Mouse (Mus musculus) heart, embryonic 14.5 days (tissue): ENCODE measurements around the gene Tbc1d2. TPM values are rescaled to one million over a fixed set of nuclear protein-coding genes. Genes with fewer than 3 reads are reported as not detected.

Experiments
- ATAC-seq: fragments of 200-750 bp; cut with Nextera tagmentation; 2 replicates; pipeline ENCODE4 v1.8.0; 2017; ENCODE audit warnings: low read depth, moderate TSS enrichment; ENCODE audit not compliant: insufficient number of reproducible peaks, insufficient read depth, low FRiP score
- H3K27ac ChIP-seq, 2 experiments: fragments of 200-500 bp in 1 of 2; fragments of 300-500 bp in 1 of 2; sonication (generic) in 1 of 2; replicated peaks in 1 of 2; 2 replicates each; pipeline ENCODE4 v1.5.1; 2012 to 2014; ENCODE audit warnings: low read depth in 2 of 2, low read length in 2 of 2, control low read depth in 1 of 2, mild to moderate bottlenecking in 1 of 2, mixed read lengths in 1 of 2; ENCODE audit not compliant: control insufficient read depth in 1 of 2, insufficient read depth in 1 of 2
- H3K27me3 ChIP-seq: fragments of 300-500 bp; sonication (generic); 2 replicates; pipeline ENCODE4 v1.6.1; 2014; ENCODE audit warnings: mild to moderate bottlenecking, low read length, control low read depth; ENCODE audit not compliant: control insufficient read depth, insufficient read depth
- H3K36me3 ChIP-seq: fragments of 300-500 bp; sonication (generic); 2 replicates; pipeline ENCODE4 v1.6.1; 2014; ENCODE audit warnings: mild to moderate bottlenecking, control low read depth, low read length, mixed read lengths; ENCODE audit not compliant: control insufficient read depth, insufficient read depth
- H3K4me1 ChIP-seq, 2 experiments: fragments of 200-500 bp in 1 of 2; fragments of 300-500 bp in 1 of 2; sonication (generic) in 1 of 2; 2 replicates each; pipeline ENCODE4 v1.6.1; 2012 to 2014; ENCODE audit warnings: low read length in 2 of 2, control low read depth in 1 of 2, mixed read lengths in 1 of 2; ENCODE audit not compliant: control insufficient read depth in 2 of 2, insufficient read depth in 2 of 2
- H3K4me2 ChIP-seq: fragments of 300-500 bp; sonication (generic); 2 replicates; pipeline ENCODE4 v1.6.1; 2014; ENCODE audit warnings: mild to moderate bottlenecking, low read length
- H3K4me3 ChIP-seq, 2 experiments: fragments of 200-500 bp in 1 of 2; fragments of 300-500 bp in 1 of 2; sonication (generic) in 1 of 2; 2 replicates each; pipeline ENCODE4 v1.5.1; 2012 to 2014; ENCODE audit warnings: low read length in 2 of 2, mild to moderate bottlenecking in 2 of 2, control low read depth in 1 of 2, low read depth in 1 of 2, moderate library complexity in 1 of 2; ENCODE audit not compliant: control insufficient read depth in 1 of 2, insufficient read depth in 1 of 2
- H3K9ac ChIP-seq: fragments of 300-500 bp; sonication (generic); 2 replicates; pipeline ENCODE4 v1.6.1; 2014; ENCODE audit warnings: mild to moderate bottlenecking, low read length
- H3K9me3 ChIP-seq: fragments of 300-500 bp; sonication (generic); 2 replicates; pipeline ENCODE4 v1.6.1; 2016; ENCODE audit warnings: low read length, control low read depth; ENCODE audit not compliant: control insufficient read depth
- WGBS: fragments of 180-500 bp; shearing (Covaris S2); extraction: QIAGEN DNeasy Blood & Tissue Kit; methylation state at CpG from one replicate; pipeline ENCODE4 v1.1.7; 2014; 5-methylcytosine and 5-hydroxymethylcytosine counted together
- polyA plus RNA-seq: library from polyadenylated mRNA; unstranded; fragments of >200 nt; fragmentation: Nextera tagmentation; extraction: Ambion mirVana; gene quantifications from 2 replicates; pipeline ENCODE4 v1.2.1, GENCODE M21; 2014

The Tbc1d2 gene
- polyA plus RNA-seq, 1 experiment from 2014 or later = 0.26 TPM

GRCm38 (mm10) chr4:46676646-46677045 is 26.6 kb upstream of the Tbc1d2 start:
- Histone ChIP-seq H3K4me3 (no peak overlapping the region), H3K27ac (no peak overlapping the region), H3K36me3 (no peaks in the 10 kb centered on the region), H3K27me3 (no peaks in the 10 kb centered on the region), H3K9ac (no peak overlapping the region), H3K4me2 (no peak overlapping the region), H3K4me1 (no peaks in the 10 kb centered on the region), H3K9me3 (no peaks in the 10 kb centered on the region)
- ATAC-seq = no peak
- WGBS = 68% methylated on average over 3 of the region's 3 CpGs

GRCm38 (mm10) chr4:46675992-46676391 is 26.0 kb upstream of the Tbc1d2 start:
- ATAC-seq = no peak

GRCm38 (mm10) chr4:46675272-46675785 is 25.3 kb upstream of the Tbc1d2 start:
- H3K9ac ChIP-seq = no peak overlapping the region
- no peak overlapping the region for H3K27ac ChIP-seq
- WGBS = 78% methylated on average over 11 of the region's 11 CpGs
- no peak overlapping the region for H3K4me2 ChIP-seq
- no peaks in the 10 kb centered on the region for H3K4me1 ChIP-seq
- no peaks in the 10 kb centered on the region for H3K9me3 ChIP-seq
- H3K27me3 ChIP-seq = no peaks in the 10 kb centered on the region
- ATAC-seq = no peak
- H3K36me3 ChIP-seq = no peaks in the 10 kb centered on the region
- no peak overlapping the region for H3K4me3 ChIP-seq

More at GRCm38 (mm10) chr4:46675992-46676391, 26.0 kb upstream of the Tbc1d2 start:
- Histone ChIP-seq H3K4me1 (no peaks in the 10 kb centered on the region), H3K4me2 (no peak overlapping the region), H3K9me3 (no peaks in the 10 kb centered on the region), H3K27ac (no peak overlapping the region), H3K27me3 (no peaks in the 10 kb centered on the region), H3K36me3 (no peaks in the 10 kb centered on the region), H3K4me3 (no peak overlapping the region), H3K9ac (no peak overlapping the region)
- 50% methylated on average over 4 of the region's 4 CpGs for WGBS

GRCm38 (mm10) chr4:46668620-46669019 is 18.6 kb upstream of the Tbc1d2 start:
- Histone ChIP-seq H3K4me3 (no peak overlapping the region), H3K4me2 (peak overlapping the region; percentile 34), H3K4me1 (peaks cover 21 to 37% of the 10 kb centered on the region in 2 experiments), H3K27me3 (no peaks in the 10 kb centered on the region), H3K36me3 (no peaks in the 10 kb centered on the region), H3K27ac (peak overlapping the region; percentile 60 to 77), H3K9me3 (no peaks in the 10 kb centered on the region), H3K9ac (peak overlapping the region; percentile 47; the same call in 1 of the 2 replicates)
- ATAC-seq = no peak
- 40% methylated on average over 11 of the region's 11 CpGs for WGBS

GRCm38 (mm10) chr4:46666420-46666819 is 16.4 kb upstream of the Tbc1d2 start:
- Histone ChIP-seq H3K4me3 (no peak overlapping the region), H3K4me2 (no peak overlapping the region), H3K9me3 (no peaks in the 10 kb centered on the region), H3K36me3 (no peaks in the 10 kb centered on the region), H3K9ac (no peak overlapping the region), H3K27ac (no peak overlapping the region), H3K27me3 (no peaks in the 10 kb centered on the region), H3K4me1 (peaks cover 23 to 37% of the 10 kb centered on the region in 2 experiments)
- WGBS = 74% methylated on average over 5 of the region's 5 CpGs
- ATAC-seq = no peak

GRCm38 (mm10) chr4:46665371-46665774 is 15.4 kb upstream of the Tbc1d2 start:
- H3K9ac ChIP-seq = no peak overlapping the region
- peaks cover 23 to 37% of the 10 kb centered on the region in 2 experiments for H3K4me1 ChIP-seq
- no peak overlapping the region for H3K4me3 ChIP-seq
- 2% methylated on average over 6 of the region's 8 CpGs for WGBS
- no peak for ATAC-seq
- H3K27ac ChIP-seq = no peak overlapping the region
- H3K4me2 ChIP-seq = peak overlapping the region; percentile 84
- no peaks in the 10 kb centered on the region for H3K9me3 ChIP-seq
- H3K27me3 ChIP-seq = no peaks in the 10 kb centered on the region
- no peaks in the 10 kb centered on the region for H3K36me3 ChIP-seq

- Histone ChIP-seq H3K9ac (peak overlapping the region; percentile 79), H3K27me3 (no peaks in the 10 kb centered on the region), H3K36me3 (no peaks in the 10 kb centered on the region), H3K4me3 (peak overlapping the region; percentile 44 to 50), H3K9me3 (no peaks in the 10 kb centered on the region), H3K27ac (peak overlapping the region; percentile 76 to 78), H3K4me1 (peaks cover 23 to 37% of the 10 kb centered on the region in 2 experiments), H3K4me2 (peak overlapping the region; percentile 84)
- peak; percentile 80 for ATAC-seq
- 4% methylated on average over 34 of the region's 34 CpGs for WGBS
Observed at GRCm38 (mm10) chr4:46664123-46665009, 14.4 kb upstream of the Tbc1d2 start.
